Mouse (Mus musculus): ENCODE results near the gene Tenm3. TPM values are rescaled to one million over a fixed set of nuclear protein-coding genes. Genes with fewer than 3 reads are reported as not detected.

The Tenm3 gene
- polyA plus RNA-seq, 2 experiments: 2.2 to 3.1 TPM

- ATAC-seq (ENCODE audit: insufficient read depth) (no peak), DNase-seq (ENCODE audit: low read depth in 3 of 3, low spot score in 3 of 3) (no peak)
- TF ChIP-seq CTCF (IDR thresholded peaks at IDR 0.05; ENCODE audit: low read depth): no peak
- TF ChIP-seq EP300 (IDR thresholded peaks at IDR 0.05; ENCODE audit: low read depth): no peak
- Histone ChIP-seq H3K9ac (replicated peaks) (no peak overlapping the region), H3K27ac (no peak overlapping the region), H3K4me3 (ENCODE audit: insufficient read depth in 1 of 2, low read depth in 2 of 2, low read length in 2 of 2) (no peak overlapping the region), H3K9me3 (ENCODE audit: control insufficient read depth, low read length) (no peaks in the 10 kb centered on the region), H3K36me3 (replicated peaks; ENCODE audit: control insufficient read depth, insufficient read depth, low read depth) (no peaks in the 10 kb centered on the region), H3K27me3 (ENCODE audit: control insufficient read depth, insufficient read depth, low read length) (no peaks in the 10 kb centered on the region), H3K4me1 (replicated peaks; ENCODE audit: control insufficient read depth in 2 of 2, insufficient read depth in 2 of 2, low read length in 1 of 2) (no peaks in the 10 kb centered on the region), H3K4me2 (ENCODE audit: low read depth) (no peak overlapping the region)
- WGBS (ENCODE audit: insufficient replicate concordance): 75% methylated on average over 1 of the region's 1 CpGs
These were observed 31.5 kb downstream of the Tenm3 start for GRCm38 (mm10) chr8:48812196-48812741.

- H3K9ac ChIP-seq (replicated peaks): no peak overlapping the region
These were observed 33.1 kb downstream of the Tenm3 start for GRCm38 (mm10) chr8:48810615-48811014.

GRCm38 (mm10) chr8:48809104-48809503 is 34.6 kb downstream of the Tenm3 start:
- TF ChIP-seq CTCF (IDR thresholded peaks at IDR 0.05; ENCODE audit: low read depth) (no peak), EP300 (IDR thresholded peaks at IDR 0.05; ENCODE audit: low read depth) (no peak)
- ATAC-seq (ENCODE audit: insufficient read depth) (no peak), DNase-seq (ENCODE audit: low read depth in 3 of 3, low spot score in 3 of 3) (no peak)

More at GRCm38 (mm10) chr8:48810615-48811014, 33.1 kb downstream of the Tenm3 start:
- H3K4me2 ChIP-seq (ENCODE audit: low read depth): no peak overlapping the region
- no peak overlapping the region for H3K27ac ChIP-seq
- ATAC-seq (ENCODE audit: insufficient read depth) (no peak), DNase-seq (ENCODE audit: low read depth in 3 of 3, low spot score in 3 of 3) (no peak)
- no peaks in the 10 kb centered on the region for H3K27me3 ChIP-seq (ENCODE audit: control insufficient read depth, insufficient read depth, low read length)
- H3K36me3 ChIP-seq (replicated peaks; ENCODE audit: control insufficient read depth, insufficient read depth, low read depth): no peaks in the 10 kb centered on the region
- 56% methylated on average over 1 of the region's 1 CpGs for WGBS (ENCODE audit: insufficient replicate concordance)
- no peaks in the 10 kb centered on the region for H3K9me3 ChIP-seq (ENCODE audit: control insufficient read depth, low read length)
- H3K4me1 ChIP-seq (replicated peaks; ENCODE audit: control insufficient read depth in 2 of 2, insufficient read depth in 2 of 2, low read length in 1 of 2): no peaks in the 10 kb centered on the region
- H3K4me3 ChIP-seq (ENCODE audit: insufficient read depth in 1 of 2, low read depth in 2 of 2, low read length in 2 of 2): no peak overlapping the region
- TF ChIP-seq CTCF (IDR thresholded peaks at IDR 0.05; ENCODE audit: low read depth) (no peak), EP300 (IDR thresholded peaks at IDR 0.05; ENCODE audit: low read depth) (no peak)

GRCm38 (mm10) chr8:48803070-48803469 is 40.7 kb downstream of the Tenm3 start:
- ATAC-seq (ENCODE audit: insufficient read depth) (no peak), DNase-seq (ENCODE audit: low read depth in 3 of 3, low spot score in 3 of 3) (no peak)
- Histone ChIP-seq H3K27ac (no peak overlapping the region), H3K9ac (replicated peaks) (no peak overlapping the region), H3K9me3 (ENCODE audit: control insufficient read depth, low read length) (no peaks in the 10 kb centered on the region), H3K27me3 (ENCODE audit: control insufficient read depth, insufficient read depth, low read length) (no peaks in the 10 kb centered on the region), H3K36me3 (replicated peaks; ENCODE audit: control insufficient read depth, insufficient read depth, low read depth) (no peaks in the 10 kb centered on the region), H3K4me1 (replicated peaks; ENCODE audit: control insufficient read depth in 2 of 2, insufficient read depth in 2 of 2, low read length in 1 of 2) (no peaks in the 10 kb centered on the region), H3K4me2 (ENCODE audit: low read depth) (no peak overlapping the region), H3K4me3 (ENCODE audit: insufficient read depth in 1 of 2, low read depth in 2 of 2, low read length in 2 of 2) (no peak overlapping the region)
- no peak for TF ChIP-seq EP300 (IDR thresholded peaks at IDR 0.05; ENCODE audit: low read depth)
- TF ChIP-seq CTCF (IDR thresholded peaks at IDR 0.05; ENCODE audit: low read depth): no peak
- 71% methylated on average over 8 of the region's 8 CpGs for WGBS (ENCODE audit: insufficient replicate concordance)

More at GRCm38 (mm10) chr8:48809104-48809503, 34.6 kb downstream of the Tenm3 start:
- no peaks in the 10 kb centered on the region for H3K9me3 ChIP-seq (ENCODE audit: control insufficient read depth, low read length)
- H3K9ac ChIP-seq (replicated peaks): no peak overlapping the region
- no peak overlapping the region for H3K27ac ChIP-seq
- H3K4me2 ChIP-seq (ENCODE audit: low read depth): no peak overlapping the region
- WGBS (ENCODE audit: insufficient replicate concordance): 49% methylated on average over 3 of the region's 3 CpGs
- no peaks in the 10 kb centered on the region for H3K4me1 ChIP-seq (replicated peaks; ENCODE audit: control insufficient read depth in 2 of 2, insufficient read depth in 2 of 2, low read length in 1 of 2)
- H3K36me3 ChIP-seq (replicated peaks; ENCODE audit: control insufficient read depth, insufficient read depth, low read depth): no peaks in the 10 kb centered on the region
- no peak overlapping the region for H3K4me3 ChIP-seq (ENCODE audit: insufficient read depth in 1 of 2, low read depth in 2 of 2, low read length in 2 of 2)
- H3K27me3 ChIP-seq (ENCODE audit: control insufficient read depth, insufficient read depth, low read length): no peaks in the 10 kb centered on the region

GRCm38 (mm10) chr8:48802231-48802630 is 41.5 kb downstream of the Tenm3 start:
- H3K36me3 ChIP-seq (replicated peaks; ENCODE audit: control insufficient read depth, insufficient read depth, low read depth): no peaks in the 10 kb centered on the region

More at GRCm38 (mm10) chr8:48802231-48802630, 41.5 kb downstream of the Tenm3 start:
- Histone ChIP-seq H3K27me3 (ENCODE audit: control insufficient read depth, insufficient read depth, low read length) (no peaks in the 10 kb centered on the region), H3K27ac (no peak overlapping the region), H3K4me1 (replicated peaks; ENCODE audit: control insufficient read depth in 2 of 2, insufficient read depth in 2 of 2, low read length in 1 of 2) (no peaks in the 10 kb centered on the region), H3K9ac (replicated peaks) (no peak overlapping the region), H3K4me2 (ENCODE audit: low read depth) (no peak overlapping the region), H3K9me3 (ENCODE audit: control insufficient read depth, low read length) (no peaks in the 10 kb centered on the region), H3K4me3 (ENCODE audit: insufficient read depth in 1 of 2, low read depth in 2 of 2, low read length in 2 of 2) (no peak overlapping the region)
- TF ChIP-seq CTCF (IDR thresholded peaks at IDR 0.05; ENCODE audit: low read depth) (no peak), EP300 (IDR thresholded peaks at IDR 0.05; ENCODE audit: low read depth) (no peak)
- DNase-seq (ENCODE audit: low read depth in 3 of 3, low spot score in 3 of 3): no peak
- no peak for ATAC-seq (ENCODE audit: insufficient read depth)
- WGBS (ENCODE audit: insufficient replicate concordance): 67% methylated on average over 8 of the region's 8 CpGs
